Mouse (Mus musculus) activated CD4-positive, CD25-positive, alpha-beta regulatory T cell, adult 4 months (primary cell): ENCODE measurements around the gene Ptprn2. TPM values are rescaled to one million over a fixed set of nuclear protein-coding genes. Genes with fewer than 3 reads are reported as not detected.

Experiments
- ATAC-seq: one replicate; pipeline ENCODE4 v1.8.0; 2017
- polyA plus RNA-seq, 2 experiments: library from polyadenylated mRNA; unstranded; fragments of 100-300 nt; shearing (Covaris generic); gene quantifications; one replicate each; pipeline ENCODE4 v1.2.1; 2017

Ptprn2 gene
- polyA plus RNA-seq, 2 experiments from 2014 or later, result not detected

GRCm38 (mm10) chr12:117152366-117153165 lies 667.0 kb downstream of the Ptprn2 start:
- no peak for ATAC-seq

GRCm38 (mm10) chr12:117153166-117153480 lies 667.6 kb downstream of the Ptprn2 start:
- no peak for ATAC-seq

GRCm38 (mm10) chr12:117153671-117154355 lies 668.3 kb downstream of the Ptprn2 start:
- no peak for ATAC-seq

GRCm38 (mm10) chr12:117154356-117155243 lies 669.1 kb downstream of the Ptprn2 start:
- ATAC-seq, result no peak

GRCm38 (mm10) chr12:117155307-117156220 lies 670.0 kb downstream of the Ptprn2 start:
- no peak for ATAC-seq

- no peak for ATAC-seq
Measured at GRCm38 (mm10) chr12:117156256-117156655, 670.7 kb downstream of the Ptprn2 start.

- ATAC-seq, result no peak
Measured at GRCm38 (mm10) chr12:117156786-117157185, 671.3 kb downstream of the Ptprn2 start.

GRCm38 (mm10) chr12:117157249-117157648 lies 671.7 kb downstream of the Ptprn2 start:
- no peak for ATAC-seq

- ATAC-seq, result no peak
Measured at GRCm38 (mm10) chr12:117157660-117158386, 672.3 kb downstream of the Ptprn2 start.

GRCm38 (mm10) chr12:117158950-117159668 lies 673.6 kb downstream of the Ptprn2 start:
- no peak for ATAC-seq

GRCm38 (mm10) chr12:117159669-117160210 lies 674.2 kb downstream of the Ptprn2 start:
- ATAC-seq, result no peak

- ATAC-seq, result no peak
Measured at GRCm38 (mm10) chr12:117160211-117160891, 674.8 kb downstream of the Ptprn2 start.

GRCm38 (mm10) chr12:117162180-117162579 lies 676.7 kb downstream of the Ptprn2 start:
- ATAC-seq, result no peak

GRCm38 (mm10) chr12:117163789-117164188 lies 678.3 kb downstream of the Ptprn2 start:
- no peak for ATAC-seq

GRCm38 (mm10) chr12:117166266-117166665 lies 680.7 kb downstream of the Ptprn2 start:
- ATAC-seq, result no peak

GRCm38 (mm10) chr12:117169670-117170069 lies 684.1 kb downstream of the Ptprn2 start:
- ATAC-seq, result no peak

- no peak for ATAC-seq
Measured at GRCm38 (mm10) chr12:117172529-117172884, 687.0 kb downstream of the Ptprn2 start.

GRCm38 (mm10) chr12:117172885-117173529 lies 687.5 kb downstream of the Ptprn2 start:
- ATAC-seq, result no peak

GRCm38 (mm10) chr12:117174189-117174588 lies 688.7 kb downstream of the Ptprn2 start:
- no peak for ATAC-seq
